Mouse (Mus musculus): ENCODE data around the gene Man2a2.

GRCm38 (mm10) chr7:80339371-80339770 is 31.8 kb downstream of the Man2a2 start:
- TF ChIP-seq CTCF (IDR thresholded peaks at IDR 0.05) (no peak), EP300 (IDR thresholded peaks at IDR 0.05) (no peak)

Measured in lung, postnatal 0 days (tissue).